Mouse (Mus musculus): ENCODE measurements at regions not wholly inside any gene's neighbourhood (a gene's known extent, or its start where the extent isn't known, plus 50 kb on each side); places are given as distances from the start of the nearest gene placed in this dataset.

DNA sequence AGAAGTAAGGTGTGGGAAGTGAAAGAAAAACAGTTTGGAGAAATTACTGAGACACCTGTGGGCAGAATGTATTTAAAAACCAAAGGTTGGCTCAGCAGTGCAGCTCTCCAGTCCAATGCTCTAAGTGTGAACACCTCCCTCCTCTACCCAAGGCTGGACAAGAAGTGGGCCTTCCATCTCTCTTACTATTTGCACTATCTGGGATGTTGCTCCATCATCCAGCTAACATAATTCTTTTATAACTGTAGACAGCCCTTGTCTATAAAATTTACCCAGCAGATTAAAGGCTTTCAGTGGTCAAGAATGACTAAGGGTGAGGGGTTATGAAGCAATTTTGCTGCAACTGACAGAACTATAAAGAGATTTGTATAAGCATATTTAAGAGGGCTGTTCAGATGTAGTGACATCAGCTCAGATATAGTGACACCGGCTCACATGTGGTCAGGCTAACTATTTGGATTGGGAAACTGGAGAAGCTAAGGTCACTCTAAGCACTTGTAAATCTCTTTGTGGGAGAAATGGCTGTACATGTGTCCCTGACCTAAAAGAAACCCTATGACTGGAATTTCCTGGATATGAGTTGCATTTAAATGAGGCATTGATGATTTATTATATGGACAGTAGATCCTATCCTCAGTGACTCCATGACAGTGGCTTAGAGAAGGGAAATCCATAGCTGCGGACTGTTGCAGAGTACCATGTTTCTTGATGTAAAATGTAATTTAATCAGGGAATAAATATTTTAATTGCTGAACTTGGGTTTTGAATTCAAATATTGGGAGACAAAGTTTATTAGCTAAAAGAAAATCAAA lies 73.4 kb upstream of the Pfn2 start:
- Histone ChIP-seq H3K4me3 (ENCODE audit: low read depth, low read length) (no peak overlapping the region), H3K27ac (replicated peaks; ENCODE audit: low read depth, low read length) (no peak overlapping the region), H3K4me1 (ENCODE audit: control insufficient read depth, insufficient read depth, low read length) (no peaks in the 10 kb centered on the region), H3K36me3 (replicated peaks; ENCODE audit: control insufficient read depth, insufficient read depth, low read depth, low read length) (no peaks in the 10 kb centered on the region), H3K9me3 (replicated peaks; ENCODE audit: control insufficient read depth, low read length) (no peaks in the 10 kb centered on the region), H3K27me3 (ENCODE audit: control insufficient read depth, insufficient read depth, low read length) (no peaks in the 10 kb centered on the region), H3K9ac (replicated peaks; ENCODE audit: low read length) (no peak overlapping the region), H3K4me2 (ENCODE audit: low read depth, low read length) (no peak overlapping the region)
- DNase-seq (ENCODE audit: low spot score) (no peak), ATAC-seq (replicated peaks; ENCODE audit: insufficient number of reproducible peaks, low FRiP score, low TSS enrichment, low read depth) (no peak)
- WGBS: 90% methylated on average over 2 of the region's 2 CpGs

DNA sequence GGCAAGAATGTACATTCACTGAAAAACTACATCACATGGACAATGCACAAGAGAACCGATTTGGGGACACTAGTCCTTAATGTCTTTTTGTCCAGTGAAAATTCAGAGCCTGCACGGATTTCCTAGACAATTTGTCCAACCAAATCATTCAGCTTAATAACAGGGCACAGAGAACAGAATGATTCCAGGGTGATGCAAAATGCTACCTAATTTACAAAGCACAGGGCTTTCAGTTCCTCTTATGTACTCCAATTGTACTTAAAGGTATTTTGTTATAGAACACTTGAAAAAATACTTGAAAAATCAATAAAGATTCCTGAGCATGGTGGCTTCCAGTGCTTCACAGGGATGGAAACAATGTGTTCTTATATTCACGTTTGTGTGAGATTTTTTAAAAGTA lies 75.2 kb upstream of the Pfn2 start:
- no peak overlapping the region for H3K4me3 ChIP-seq (ENCODE audit: low read depth, low read length)
- H3K27ac ChIP-seq (replicated peaks; ENCODE audit: low read depth, low read length): no peak overlapping the region

DNA sequence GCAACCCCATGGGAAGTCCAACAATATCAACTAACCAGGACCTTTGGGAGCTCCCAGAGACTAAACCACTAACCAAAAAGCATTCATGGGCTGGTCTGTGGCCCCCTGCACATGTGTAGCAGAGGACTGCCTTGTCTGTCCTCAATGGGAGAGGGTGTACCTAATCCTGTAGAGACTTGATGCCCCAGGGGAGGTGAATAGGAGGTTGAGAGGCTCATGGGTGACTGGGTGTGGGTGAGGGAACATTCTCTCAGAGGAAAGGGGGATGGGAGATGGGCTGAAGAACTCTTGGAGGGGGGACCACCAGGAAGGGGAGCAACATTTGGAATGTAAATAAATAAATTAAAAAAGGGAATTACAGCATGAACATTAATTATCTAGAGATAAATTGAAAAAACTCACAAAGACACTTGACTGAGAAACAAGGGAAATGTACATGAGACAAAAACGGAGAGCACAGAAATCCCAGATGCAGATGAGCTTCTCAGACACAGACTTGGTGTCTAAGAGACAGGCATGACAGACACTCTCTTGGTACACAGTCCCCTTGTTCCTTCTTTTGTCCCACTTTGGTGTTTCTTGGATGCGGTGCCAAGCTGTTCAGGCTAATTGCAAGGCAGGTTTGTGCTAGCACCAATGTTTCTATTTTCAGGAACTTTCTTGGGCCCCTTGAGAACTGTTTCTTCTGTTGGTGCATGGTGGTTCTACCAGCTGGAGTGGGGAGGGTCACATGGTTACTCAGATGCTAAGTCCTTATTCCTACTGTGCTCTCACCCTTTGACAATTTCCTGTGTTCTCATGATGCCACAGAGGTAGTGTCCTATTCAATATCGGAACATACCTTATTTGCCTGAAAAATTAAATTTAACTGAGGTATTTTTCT lies 85.0 kb upstream of the Pfn2 start:
- no peak overlapping the region for H3K4me2 ChIP-seq (ENCODE audit: low read depth, low read length)
- no peak overlapping the region for H3K9ac ChIP-seq (replicated peaks; ENCODE audit: low read length)
- H3K4me1 ChIP-seq (ENCODE audit: control insufficient read depth, insufficient read depth, low read length): no peaks in the 10 kb centered on the region
- no peaks in the 10 kb centered on the region for H3K9me3 ChIP-seq (replicated peaks; ENCODE audit: control insufficient read depth, low read length)
- ATAC-seq (replicated peaks; ENCODE audit: insufficient number of reproducible peaks, low FRiP score, low TSS enrichment, low read depth) (no peak), DNase-seq (ENCODE audit: low spot score) (no peak)
- WGBS: 88% methylated on average over 3 of the region's 3 CpGs
- H3K27me3 ChIP-seq (ENCODE audit: control insufficient read depth, insufficient read depth, low read length): no peaks in the 10 kb centered on the region
- no peak overlapping the region for H3K27ac ChIP-seq (replicated peaks; ENCODE audit: low read depth, low read length)
- no peaks in the 10 kb centered on the region for H3K36me3 ChIP-seq (replicated peaks; ENCODE audit: control insufficient read depth, insufficient read depth, low read depth, low read length)
- no peak overlapping the region for H3K4me3 ChIP-seq (ENCODE audit: low read depth, low read length)

More for the DNA sequence above, 75.2 kb upstream of the Pfn2 start:
- Histone ChIP-seq H3K9ac (replicated peaks; ENCODE audit: low read length) (no peak overlapping the region), H3K4me1 (ENCODE audit: control insufficient read depth, insufficient read depth, low read length) (no peaks in the 10 kb centered on the region), H3K4me2 (ENCODE audit: low read depth, low read length) (no peak overlapping the region), H3K27me3 (ENCODE audit: control insufficient read depth, insufficient read depth, low read length) (no peaks in the 10 kb centered on the region), H3K9me3 (replicated peaks; ENCODE audit: control insufficient read depth, low read length) (no peaks in the 10 kb centered on the region), H3K36me3 (replicated peaks; ENCODE audit: control insufficient read depth, insufficient read depth, low read depth, low read length) (no peaks in the 10 kb centered on the region)
- no peak for ATAC-seq (replicated peaks; ENCODE audit: insufficient number of reproducible peaks, low FRiP score, low TSS enrichment, low read depth)
- no peak for DNase-seq (ENCODE audit: low spot score)
- 64% methylated on average over 3 of the region's 3 CpGs for WGBS

DNA sequence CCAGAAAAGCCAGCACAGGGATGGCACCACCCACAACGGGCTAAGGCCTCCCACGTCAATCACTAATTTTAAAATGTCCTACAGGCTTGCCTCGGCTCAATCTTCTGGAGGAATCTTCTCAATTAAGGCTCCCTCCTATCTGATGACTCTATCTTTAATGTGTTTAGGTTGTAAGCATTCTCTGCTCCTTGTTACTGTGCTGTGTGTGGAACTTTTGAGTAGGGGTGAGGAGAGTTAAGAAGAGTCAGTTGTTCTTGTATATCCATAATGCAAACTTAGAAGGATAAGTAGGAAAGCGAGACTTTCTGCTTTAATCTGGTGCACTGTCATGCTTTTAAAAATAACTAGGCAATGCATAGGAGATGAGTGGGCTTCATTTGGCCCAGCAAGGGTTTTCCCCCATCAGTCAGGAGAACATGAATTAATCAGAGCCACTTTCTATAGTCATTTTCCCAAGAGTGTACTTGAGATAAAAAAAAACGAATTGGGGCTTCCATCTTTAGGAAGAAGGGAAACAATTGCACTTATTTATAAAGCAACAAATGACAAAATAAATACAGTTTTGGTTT lies 87.2 kb upstream of the Pfn2 start:
- no peaks in the 10 kb centered on the region for H3K9me3 ChIP-seq (replicated peaks; ENCODE audit: control insufficient read depth, low read length)
- H3K4me3 ChIP-seq (ENCODE audit: low read depth, low read length): no peak overlapping the region
- DNase-seq (ENCODE audit: low spot score) (no peak), ATAC-seq (replicated peaks; ENCODE audit: insufficient number of reproducible peaks, low FRiP score, low TSS enrichment, low read depth) (no peak)
- H3K4me2 ChIP-seq (ENCODE audit: low read depth, low read length): no peak overlapping the region
- 64% methylated on average over 5 of the region's 5 CpGs for WGBS
- no peaks in the 10 kb centered on the region for H3K4me1 ChIP-seq (ENCODE audit: control insufficient read depth, insufficient read depth, low read length)
- H3K36me3 ChIP-seq (replicated peaks; ENCODE audit: control insufficient read depth, insufficient read depth, low read depth, low read length): no peaks in the 10 kb centered on the region
- no peak overlapping the region for H3K27ac ChIP-seq (replicated peaks; ENCODE audit: low read depth, low read length)
- no peaks in the 10 kb centered on the region for H3K27me3 ChIP-seq (ENCODE audit: control insufficient read depth, insufficient read depth, low read length)
- no peak overlapping the region for H3K9ac ChIP-seq (replicated peaks; ENCODE audit: low read length)

DNA sequence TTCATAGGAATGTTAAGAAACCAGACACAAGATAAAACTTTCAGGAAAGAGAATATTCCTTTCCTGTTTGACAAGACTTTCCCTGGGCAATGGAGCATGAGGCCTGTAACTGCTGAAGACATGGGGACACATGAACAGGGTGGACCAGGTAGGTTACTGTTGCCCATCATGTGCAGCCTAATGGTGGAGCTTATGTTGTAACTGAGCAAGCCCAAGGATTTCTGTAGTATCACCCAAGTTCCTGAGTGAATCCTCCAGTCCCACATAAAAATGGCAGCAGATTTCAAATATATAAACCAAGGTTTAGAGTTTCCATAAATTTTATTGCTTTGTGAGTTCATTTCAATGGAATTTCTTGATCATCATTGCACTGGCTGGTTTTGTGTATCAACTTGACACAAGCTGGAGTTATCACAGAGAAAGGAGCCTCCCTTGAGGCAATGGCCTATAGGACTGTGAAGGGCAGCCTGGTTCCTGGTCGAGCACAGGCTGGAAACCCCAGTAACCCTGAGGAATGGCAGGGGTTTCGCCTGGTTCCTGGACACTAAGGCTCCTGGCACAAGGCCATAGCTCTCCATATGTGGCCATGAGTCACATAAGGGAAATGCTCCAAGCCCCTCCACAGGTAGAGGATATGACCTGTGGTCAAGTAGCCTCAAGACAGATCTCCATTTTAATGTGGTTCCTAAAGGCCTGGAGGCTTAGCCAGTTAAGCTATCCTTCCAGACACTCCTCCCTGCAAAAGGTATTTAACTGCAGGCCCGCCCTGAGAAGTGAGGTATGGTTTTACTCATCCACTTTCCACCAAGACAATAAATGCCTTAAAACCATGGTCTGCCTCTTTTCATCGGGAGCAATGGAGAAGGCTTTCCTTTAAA lies 92.9 kb upstream of the Pfn2 start:
- Histone ChIP-seq H3K9me3 (replicated peaks; ENCODE audit: control insufficient read depth, low read length) (no peaks in the 10 kb centered on the region), H3K27me3 (ENCODE audit: control insufficient read depth, insufficient read depth, low read length) (no peaks in the 10 kb centered on the region), H3K27ac (replicated peaks; ENCODE audit: low read depth, low read length) (no peak overlapping the region), H3K4me1 (ENCODE audit: control insufficient read depth, insufficient read depth, low read length) (no peaks in the 10 kb centered on the region), H3K36me3 (replicated peaks; ENCODE audit: control insufficient read depth, insufficient read depth, low read depth, low read length) (no peaks in the 10 kb centered on the region), H3K9ac (replicated peaks; ENCODE audit: low read length) (no peak overlapping the region), H3K4me3 (ENCODE audit: low read depth, low read length) (no peak overlapping the region), H3K4me2 (ENCODE audit: low read depth, low read length) (no peak overlapping the region)
- DNase-seq (ENCODE audit: low spot score): no peak
- WGBS: 80% methylated on average over 4 of the region's 4 CpGs
- ATAC-seq (replicated peaks; ENCODE audit: insufficient number of reproducible peaks, low FRiP score, low TSS enrichment, low read depth): no peak

DNA sequence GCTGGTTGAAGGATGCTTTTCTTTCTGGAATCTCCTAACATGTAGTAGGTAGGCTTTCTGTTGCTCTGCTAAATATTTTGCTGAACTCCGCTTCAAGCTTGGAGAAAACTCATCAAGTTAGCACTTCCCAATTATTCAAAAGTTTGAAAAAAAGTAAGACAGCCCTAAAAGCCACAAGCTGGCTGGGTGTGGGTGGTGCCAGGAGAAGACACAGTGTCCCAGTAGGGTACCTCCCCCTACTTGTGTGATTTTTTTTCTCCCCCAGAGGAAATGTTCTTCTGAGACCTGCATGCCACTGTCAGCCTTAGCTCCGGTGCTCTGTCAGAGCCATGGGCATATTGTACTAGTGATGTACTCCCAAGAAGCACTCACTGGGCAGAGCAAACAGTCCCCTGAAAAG lies 96.8 kb upstream of the Pfn2 start:
- no peak overlapping the region for H3K4me3 ChIP-seq (ENCODE audit: low read depth, low read length)
- H3K4me1 ChIP-seq (ENCODE audit: control insufficient read depth, insufficient read depth, low read length): no peaks in the 10 kb centered on the region
- H3K27me3 ChIP-seq (ENCODE audit: control insufficient read depth, insufficient read depth, low read length): no peaks in the 10 kb centered on the region
- no peaks in the 10 kb centered on the region for H3K36me3 ChIP-seq (replicated peaks; ENCODE audit: control insufficient read depth, insufficient read depth, low read depth, low read length)
- no peak for DNase-seq (ENCODE audit: low spot score)
- H3K9ac ChIP-seq (replicated peaks; ENCODE audit: low read length): no peak overlapping the region
- no peak overlapping the region for H3K4me2 ChIP-seq (ENCODE audit: low read depth, low read length)
- WGBS: 76% methylated on average over 2 of the region's 2 CpGs
- ATAC-seq (replicated peaks; ENCODE audit: insufficient number of reproducible peaks, low FRiP score, low TSS enrichment, low read depth): no peak
- H3K9me3 ChIP-seq (replicated peaks; ENCODE audit: control insufficient read depth, low read length): no peaks in the 10 kb centered on the region
- H3K27ac ChIP-seq (replicated peaks; ENCODE audit: low read depth, low read length): no peak overlapping the region

DNA sequence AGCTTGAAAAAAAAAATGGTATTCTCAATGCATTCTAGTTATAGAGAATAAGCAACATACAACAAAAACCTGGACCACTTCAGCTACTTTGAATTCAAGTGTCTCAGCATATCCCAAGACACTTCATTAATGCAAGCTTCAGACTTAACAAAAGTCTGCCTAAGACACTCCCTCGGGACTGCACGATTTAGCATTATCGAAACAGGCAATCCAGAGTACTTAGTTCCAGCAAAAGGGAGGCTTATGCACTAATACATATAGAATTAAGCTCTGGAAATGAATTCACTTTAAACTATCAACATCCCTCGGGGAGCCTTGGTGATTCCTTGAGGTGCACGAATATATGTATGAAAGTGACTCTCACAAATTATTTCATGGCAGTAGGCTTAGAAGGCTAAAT lies 97.9 kb upstream of the Pfn2 start:
- Histone ChIP-seq H3K9ac (replicated peaks; ENCODE audit: low read length) (no peak overlapping the region), H3K4me2 (ENCODE audit: low read depth, low read length) (no peak overlapping the region), H3K27me3 (ENCODE audit: control insufficient read depth, insufficient read depth, low read length) (no peaks in the 10 kb centered on the region), H3K9me3 (replicated peaks; ENCODE audit: control insufficient read depth, low read length) (no peaks in the 10 kb centered on the region), H3K27ac (replicated peaks; ENCODE audit: low read depth, low read length) (no peak overlapping the region), H3K36me3 (replicated peaks; ENCODE audit: control insufficient read depth, insufficient read depth, low read depth, low read length) (no peaks in the 10 kb centered on the region), H3K4me1 (ENCODE audit: control insufficient read depth, insufficient read depth, low read length) (no peaks in the 10 kb centered on the region), H3K4me3 (ENCODE audit: low read depth, low read length) (no peak overlapping the region)
- ATAC-seq (replicated peaks; ENCODE audit: insufficient number of reproducible peaks, low FRiP score, low TSS enrichment, low read depth): no peak
- no peak for DNase-seq (ENCODE audit: low spot score)
- WGBS: 85% methylated on average over 5 of the region's 5 CpGs

Measured in embryonic facial prominence, embryonic 11.5 days (tissue).